Mouse (Mus musculus): Measurements from ENCODE around the gene Casr. TPM values are rescaled to one million over a fixed set of nuclear protein-coding genes. Genes with fewer than 3 reads are reported as not detected.

Casr gene
- polyA plus RNA-seq, 1 experiment from 2014 or later, result 0.09 TPM

DNA sequence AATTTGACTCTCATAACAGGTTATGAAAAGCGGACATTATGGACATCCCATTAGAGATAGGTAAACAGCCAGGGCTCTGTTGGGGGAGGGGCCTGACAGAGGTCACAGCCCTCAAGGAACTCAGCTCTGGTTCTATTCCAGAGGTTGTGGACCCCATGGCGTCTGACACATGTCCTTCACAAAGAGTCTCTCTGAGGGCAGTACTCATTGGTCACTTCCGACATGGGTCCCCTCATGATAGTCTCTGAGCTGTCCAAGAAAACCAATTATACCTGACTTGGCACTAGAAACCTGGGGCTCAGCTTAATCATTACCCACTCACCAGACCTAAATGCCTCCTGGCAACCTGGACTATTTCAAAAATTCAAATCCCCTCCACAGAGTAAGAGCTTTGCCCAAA is 18.9 kb downstream of the Casr start:
- H3K27ac ChIP-seq, result no peak overlapping the region
- H3K9ac ChIP-seq, result no peak overlapping the region
- no peak overlapping the region for H3K4me3 ChIP-seq (replicated peaks)
- no peak overlapping the region for H3K4me2 ChIP-seq
- 58% methylated on average over 3 of the region's 3 CpGs for WGBS
- H3K36me3 ChIP-seq, result no peaks in the 10 kb centered on the region
- no peaks in the 10 kb centered on the region for H3K9me3 ChIP-seq
- ATAC-seq (ENCODE audit: insufficient read depth, low FRiP score, low read depth), result no peak; the same call in 1 of the 2 replicates
- H3K4me1 ChIP-seq, result no peaks in the 10 kb centered on the region
- H3K27me3 ChIP-seq (replicated peaks), result no peaks in the 10 kb centered on the region

DNA sequence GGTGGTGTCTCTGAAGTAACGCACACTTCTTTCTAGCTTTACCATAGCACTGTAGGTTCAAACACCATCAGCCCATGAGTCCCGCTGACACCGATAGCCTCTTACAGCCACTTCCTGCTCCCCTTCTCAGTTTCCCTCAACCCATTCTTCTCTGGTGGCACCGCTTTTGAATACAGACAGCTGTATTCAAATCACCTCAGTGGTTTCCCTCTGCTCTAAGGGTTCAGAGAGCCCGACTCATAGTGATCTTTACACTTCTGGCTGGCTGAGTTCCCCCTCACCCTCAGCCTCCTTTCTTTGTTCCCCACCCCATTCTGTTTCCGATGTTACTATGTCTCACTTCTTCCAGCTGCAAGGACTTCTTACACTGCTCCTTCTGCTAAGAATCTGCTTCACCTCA is 21.1 kb downstream of the Casr start:
- H3K9me3 ChIP-seq, result no peaks in the 10 kb centered on the region

DNA sequence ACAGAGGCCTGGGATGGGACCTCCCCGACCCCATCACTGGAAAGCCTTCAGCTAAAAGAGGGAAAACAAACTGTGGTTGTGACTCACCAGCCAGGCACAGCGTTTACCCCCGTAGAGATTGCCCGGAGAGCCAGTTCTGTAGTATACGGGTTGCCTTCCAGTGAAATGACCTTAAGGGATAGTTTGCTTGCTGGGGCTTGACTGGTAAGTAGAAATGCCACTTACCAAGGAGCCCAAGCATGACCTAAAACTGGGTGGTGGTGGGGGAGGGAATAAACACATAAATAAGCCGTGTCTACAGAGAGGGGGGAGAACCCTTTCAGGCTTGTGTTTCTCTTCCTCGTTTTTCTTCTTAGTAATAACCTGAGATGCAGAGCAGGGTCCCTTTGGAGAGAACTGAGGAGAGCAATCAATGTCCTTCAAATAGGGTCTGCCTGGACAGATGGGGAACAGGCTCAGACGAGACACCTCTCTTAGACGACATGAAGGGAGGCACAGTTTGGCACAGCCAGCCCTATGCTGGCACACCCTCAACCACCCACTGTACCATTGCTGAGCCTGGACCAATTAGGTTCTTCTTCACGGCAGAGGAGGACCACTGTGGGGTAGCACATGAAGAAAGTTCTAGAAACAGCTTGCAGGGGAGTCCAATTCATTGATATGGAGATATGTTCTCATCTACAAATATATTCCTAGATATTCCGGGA is 28.8 kb downstream of the Casr start:
- Histone ChIP-seq H3K4me3 (replicated peaks) (no peak overlapping the region), H3K27ac (no peak overlapping the region), H3K4me1 (no peaks in the 10 kb centered on the region), H3K9me3 (no peaks in the 10 kb centered on the region), H3K9ac (no peak overlapping the region), H3K36me3 (no peaks in the 10 kb centered on the region), H3K4me2 (no peak overlapping the region), H3K27me3 (replicated peaks) (no peaks in the 10 kb centered on the region)
- 66% methylated on average over 11 of the region's 11 CpGs for WGBS
- ATAC-seq (ENCODE audit: insufficient read depth, low FRiP score, low read depth), result no peak

More for the DNA sequence above, 21.1 kb downstream of the Casr start:
- no peaks in the 10 kb centered on the region for H3K4me1 ChIP-seq
- ATAC-seq (ENCODE audit: insufficient read depth, low FRiP score, low read depth), result no peak
- H3K27ac ChIP-seq, result no peak overlapping the region
- H3K4me2 ChIP-seq, result no peak overlapping the region
- H3K27me3 ChIP-seq (replicated peaks), result no peaks in the 10 kb centered on the region
- H3K9ac ChIP-seq, result no peak overlapping the region
- 69% methylated on average over 6 of the region's 6 CpGs for WGBS
- H3K36me3 ChIP-seq, result no peaks in the 10 kb centered on the region
- H3K4me3 ChIP-seq (replicated peaks), result no peak overlapping the region

DNA sequence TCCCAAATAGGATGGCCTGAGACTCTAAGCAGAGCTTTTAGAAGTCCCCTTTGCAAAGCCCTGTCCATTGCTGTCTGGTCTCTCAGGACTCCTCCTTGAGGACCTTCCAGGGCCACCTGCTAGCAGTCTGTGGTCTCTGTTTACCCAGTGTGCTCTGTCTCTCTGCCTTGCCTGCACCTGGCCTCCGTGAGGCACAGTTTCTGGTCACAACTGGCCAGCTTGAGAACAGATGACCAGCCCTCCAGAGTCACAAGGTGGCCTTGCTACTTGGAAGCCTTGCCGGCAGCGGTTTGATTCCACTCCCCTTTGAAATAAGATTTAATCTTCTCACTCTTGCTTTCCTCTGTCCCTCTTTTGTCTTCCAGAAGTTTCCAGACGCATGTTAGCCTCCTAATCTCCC is 29.9 kb downstream of the Casr start:
- H3K4me2 ChIP-seq, result no peak overlapping the region
- WGBS, result 42% methylated on average over 4 of the region's 4 CpGs
- no peak overlapping the region for H3K27ac ChIP-seq
- no peak overlapping the region for H3K9ac ChIP-seq
- H3K36me3 ChIP-seq, result no peaks in the 10 kb centered on the region
- no peaks in the 10 kb centered on the region for H3K4me1 ChIP-seq
- H3K4me3 ChIP-seq (replicated peaks), result no peak overlapping the region
- no peaks in the 10 kb centered on the region for H3K27me3 ChIP-seq (replicated peaks)
- no peak for ATAC-seq (ENCODE audit: insufficient read depth, low FRiP score, low read depth)
- no peaks in the 10 kb centered on the region for H3K9me3 ChIP-seq

DNA sequence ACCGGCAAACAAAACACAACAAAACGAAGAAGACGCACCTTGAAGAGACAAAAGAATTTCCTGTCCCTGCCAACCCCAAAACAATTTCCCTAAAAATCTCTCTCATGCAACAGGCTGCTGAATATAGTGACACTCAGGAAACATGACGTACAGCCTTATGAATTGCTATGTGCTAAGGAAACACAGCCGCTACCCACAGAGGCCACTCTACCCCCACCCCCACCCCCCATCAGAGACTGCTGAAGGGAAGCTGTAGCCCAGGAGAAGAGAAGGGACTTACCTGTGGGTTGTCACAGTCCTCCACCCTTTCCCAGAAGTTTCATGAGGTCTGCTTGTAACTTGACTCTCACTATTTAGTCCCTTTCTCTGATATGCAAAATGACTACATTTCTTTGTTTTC is 30.3 kb downstream of the Casr start:
- Histone ChIP-seq H3K27ac (no peak overlapping the region), H3K27me3 (replicated peaks) (no peaks in the 10 kb centered on the region), H3K4me2 (no peak overlapping the region), H3K36me3 (no peaks in the 10 kb centered on the region), H3K4me1 (no peaks in the 10 kb centered on the region), H3K4me3 (replicated peaks) (no peak overlapping the region), H3K9me3 (no peaks in the 10 kb centered on the region), H3K9ac (no peak overlapping the region)
- 69% methylated on average over 5 of the region's 5 CpGs for WGBS
- no peak for ATAC-seq (ENCODE audit: insufficient read depth, low FRiP score, low read depth)

DNA sequence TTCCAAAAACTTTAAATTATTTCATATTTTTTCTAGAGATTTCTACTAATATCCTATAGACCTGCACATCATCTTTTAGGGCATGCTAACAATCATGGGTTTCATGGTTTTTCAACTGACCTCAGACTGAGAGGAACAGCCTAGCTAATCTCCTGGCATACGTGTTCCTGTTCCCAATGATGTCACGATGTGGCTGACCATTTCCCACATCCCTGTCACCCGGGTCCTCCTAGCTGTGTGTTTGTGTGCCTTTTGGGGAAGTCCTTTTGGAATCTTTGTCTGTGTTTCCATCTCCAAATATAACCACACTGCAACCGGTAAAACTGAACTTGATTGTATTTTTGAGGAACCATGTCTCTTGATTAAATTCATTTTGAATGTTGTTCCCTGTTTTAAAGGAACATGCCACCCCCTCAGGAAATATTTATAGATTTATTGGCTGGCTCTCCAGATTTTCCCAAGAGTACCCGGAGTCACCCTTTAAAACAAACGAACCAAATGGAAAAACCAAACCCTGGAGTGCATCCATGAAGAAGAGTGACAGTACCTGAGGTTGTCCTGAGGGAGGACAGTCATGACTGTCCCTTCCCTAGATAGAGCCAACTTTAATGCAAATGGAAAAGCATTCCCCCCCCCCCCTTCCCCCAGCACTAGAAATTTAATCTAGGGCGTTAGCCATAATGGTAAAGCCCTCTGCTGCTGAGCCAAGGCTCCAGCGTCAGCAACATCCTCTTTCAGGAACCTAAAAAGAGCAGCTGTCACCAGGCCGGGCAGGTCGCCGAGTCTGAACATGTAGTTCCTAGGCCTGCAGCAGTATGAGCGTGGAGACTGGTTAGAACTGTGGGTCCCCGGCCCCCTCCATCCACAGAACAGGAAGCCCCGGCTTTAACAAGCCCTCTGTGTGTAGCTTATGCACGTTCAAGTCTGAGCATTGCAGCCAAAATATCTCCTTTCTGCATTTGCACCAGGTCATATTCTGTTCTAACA is 31.1 kb downstream of the Casr start:
- WGBS, result 60% methylated on average over 15 of the region's 15 CpGs
- H3K27me3 ChIP-seq (replicated peaks), result no peaks in the 10 kb centered on the region
- no peak for ATAC-seq (ENCODE audit: insufficient read depth, low FRiP score, low read depth)

DNA sequence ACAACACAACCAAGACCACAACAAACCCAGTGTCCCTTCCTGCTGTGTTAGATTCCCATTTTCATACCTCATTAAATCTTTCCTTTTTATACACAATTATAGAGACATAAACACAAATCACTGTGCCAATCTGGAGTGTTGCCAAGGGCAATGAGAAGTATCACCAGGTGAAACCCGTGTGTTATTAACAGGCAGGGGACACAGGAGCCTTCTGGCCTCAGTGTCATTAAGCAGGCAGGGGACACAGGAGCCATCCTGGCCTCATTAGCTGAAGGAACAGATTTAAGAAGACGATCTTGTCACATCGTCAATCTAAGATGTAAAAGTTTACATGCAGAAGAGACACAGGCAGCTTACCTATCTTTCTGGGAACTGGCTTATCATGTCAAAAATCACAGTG is 33.1 kb downstream of the Casr start:
- Histone ChIP-seq H3K27ac (no peak overlapping the region), H3K9ac (no peak overlapping the region), H3K4me3 (replicated peaks) (no peak overlapping the region), H3K4me1 (no peaks in the 10 kb centered on the region), H3K36me3 (no peaks in the 10 kb centered on the region), H3K9me3 (no peaks in the 10 kb centered on the region), H3K27me3 (replicated peaks) (no peaks in the 10 kb centered on the region), H3K4me2 (no peak overlapping the region)
- no peak for ATAC-seq (ENCODE audit: insufficient read depth, low FRiP score, low read depth)
- WGBS, result 77% methylated on average over 3 of the region's 3 CpGs

More for the DNA sequence above, 31.1 kb downstream of the Casr start:
- no peaks in the 10 kb centered on the region for H3K4me1 ChIP-seq
- H3K9ac ChIP-seq, result no peak overlapping the region
- no peak overlapping the region for H3K4me3 ChIP-seq (replicated peaks)
- H3K27ac ChIP-seq, result no peak overlapping the region
- no peak overlapping the region for H3K4me2 ChIP-seq
- H3K36me3 ChIP-seq, result no peaks in the 10 kb centered on the region
- no peaks in the 10 kb centered on the region for H3K9me3 ChIP-seq

DNA sequence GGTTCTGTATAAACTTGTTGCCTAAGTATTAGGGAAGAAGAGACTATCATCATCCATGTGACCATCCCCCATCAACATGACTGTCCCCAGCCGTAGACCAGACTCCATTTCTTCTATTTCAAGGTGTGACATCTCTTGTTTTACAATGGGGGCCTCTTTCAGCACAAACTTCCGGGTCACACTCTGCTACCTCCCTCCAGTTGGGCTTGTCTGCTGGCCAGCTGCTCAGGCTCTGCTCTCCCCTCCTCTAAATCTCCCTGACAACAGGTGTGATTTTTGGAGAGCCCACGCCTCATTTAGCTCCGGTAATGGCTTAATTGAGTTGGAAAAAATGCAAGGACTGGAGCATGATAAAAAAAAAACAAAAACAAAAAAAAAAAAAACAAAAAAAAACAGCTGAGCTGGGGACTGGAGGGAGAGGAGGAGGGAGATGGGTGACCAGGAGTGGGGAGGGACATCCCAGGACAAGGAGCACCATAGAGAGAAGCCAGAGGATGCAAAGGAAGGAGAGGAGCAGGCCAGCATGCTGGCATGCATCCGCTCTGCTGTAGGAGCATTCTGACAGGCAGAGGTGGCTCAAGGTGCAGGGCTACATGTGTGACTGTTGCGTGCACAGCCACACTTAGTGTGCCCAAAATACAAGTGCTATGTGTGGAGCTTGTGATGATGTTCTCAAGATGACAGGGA is 35.2 kb downstream of the Casr start:
- 58% methylated on average over 6 of the region's 6 CpGs for whole genome bisulfite sequencing
- H3K27ac ChIP-seq, result no peak overlapping the region
- H3K4me3 ChIP-seq (replicated peaks), result no peak overlapping the region
- no peak for ATAC-seq (ENCODE audit: insufficient read depth, low FRiP score, low read depth)
- H3K9me3 ChIP-seq, result no peaks in the 10 kb centered on the region
- no peaks in the 10 kb centered on the region for H3K36me3 ChIP-seq
- H3K4me2 ChIP-seq, result no peak overlapping the region
- H3K9ac ChIP-seq, result no peak overlapping the region
- no peaks in the 10 kb centered on the region for H3K27me3 ChIP-seq (replicated peaks)
- no peaks in the 10 kb centered on the region for H3K4me1 ChIP-seq

DNA sequence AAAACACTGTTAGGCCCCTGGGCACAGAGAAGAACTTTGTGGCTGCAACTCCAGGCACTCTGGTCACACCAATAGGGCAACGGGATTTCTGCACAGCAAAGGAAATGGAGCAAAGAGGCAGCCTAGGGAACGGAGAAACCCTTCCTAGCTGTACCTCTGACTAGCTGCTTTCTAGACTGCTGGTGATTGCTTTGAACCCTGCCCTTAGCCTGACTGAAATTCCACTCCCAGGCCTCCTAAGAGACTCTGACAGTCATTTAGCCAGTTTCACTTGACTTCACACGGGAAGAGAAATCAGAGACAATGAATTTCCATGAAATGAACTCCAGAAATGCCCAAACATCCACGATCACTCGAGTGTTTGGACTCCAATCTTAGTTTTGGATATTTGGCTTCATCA is 38.8 kb downstream of the Casr start:
- H3K27ac ChIP-seq, result no peak overlapping the region
- 77% methylated on average over 5 of the region's 5 CpGs for WGBS

DNA sequence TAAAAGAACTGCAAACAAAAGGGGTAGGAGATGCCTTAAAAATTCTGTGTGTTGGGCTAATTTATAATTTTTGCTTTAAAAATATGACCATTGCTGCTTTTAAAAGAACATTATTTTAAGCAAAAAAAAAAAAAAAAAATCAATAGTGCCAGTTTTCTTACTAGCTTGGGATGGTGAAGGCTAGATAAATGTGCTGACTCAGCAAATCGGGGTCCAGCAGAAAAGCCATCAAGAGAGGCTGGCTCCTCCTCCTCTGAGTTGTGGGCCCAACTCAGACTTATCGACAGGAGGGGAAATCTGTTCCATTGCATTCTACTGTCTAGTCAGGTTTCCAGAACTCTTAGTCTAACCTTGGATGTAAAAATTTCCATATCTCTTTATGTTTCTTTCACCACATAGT is 45.6 kb downstream of the Casr start:
- no peak overlapping the region for H3K27ac ChIP-seq
- WGBS, result 76% methylated on average over 2 of the region's 2 CpGs

More for the DNA sequence above, 38.8 kb downstream of the Casr start:
- H3K4me3 ChIP-seq (replicated peaks), result no peak overlapping the region
- no peaks in the 10 kb centered on the region for H3K27me3 ChIP-seq (replicated peaks)
- ATAC-seq (ENCODE audit: insufficient read depth, low FRiP score, low read depth), result no peak
- H3K4me2 ChIP-seq, result no peak overlapping the region
- no peaks in the 10 kb centered on the region for H3K9me3 ChIP-seq
- no peaks in the 10 kb centered on the region for H3K4me1 ChIP-seq
- H3K9ac ChIP-seq, result no peak overlapping the region
- no peaks in the 10 kb centered on the region for H3K36me3 ChIP-seq

DNA sequence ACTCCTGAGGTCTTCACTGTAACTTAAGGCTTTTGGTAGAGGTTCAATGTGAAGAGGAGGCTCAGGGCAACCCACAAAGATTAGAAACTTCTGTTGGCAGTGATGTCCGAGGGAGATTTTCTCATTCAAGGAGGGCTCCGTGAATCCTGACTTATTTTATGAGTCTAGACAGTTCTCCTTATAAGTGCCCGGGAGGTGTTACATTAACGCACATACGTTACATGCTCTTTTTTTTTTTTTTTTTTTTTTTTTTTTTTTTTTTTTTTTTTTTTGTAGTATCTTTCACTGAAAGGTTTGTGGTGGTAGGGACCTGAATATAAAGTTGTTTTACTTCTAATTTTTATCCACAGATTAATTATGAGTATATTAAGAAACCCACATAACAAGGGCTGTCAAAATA is 54.6 kb downstream of the Casr start:
- H3K27me3 ChIP-seq (replicated peaks), result no peaks in the 10 kb centered on the region
- WGBS, result 84% methylated on average over 5 of the region's 5 CpGs

More for the DNA sequence above, 45.6 kb downstream of the Casr start:
- H3K36me3 ChIP-seq, result no peaks in the 10 kb centered on the region
- H3K4me3 ChIP-seq (replicated peaks), result no peak overlapping the region
- ATAC-seq (ENCODE audit: insufficient read depth, low FRiP score, low read depth), result no peak
- H3K9ac ChIP-seq, result no peak overlapping the region
- no peaks in the 10 kb centered on the region for H3K4me1 ChIP-seq
- no peak overlapping the region for H3K4me2 ChIP-seq
- H3K27me3 ChIP-seq (replicated peaks), result no peaks in the 10 kb centered on the region
- H3K9me3 ChIP-seq, result no peaks in the 10 kb centered on the region

DNA sequence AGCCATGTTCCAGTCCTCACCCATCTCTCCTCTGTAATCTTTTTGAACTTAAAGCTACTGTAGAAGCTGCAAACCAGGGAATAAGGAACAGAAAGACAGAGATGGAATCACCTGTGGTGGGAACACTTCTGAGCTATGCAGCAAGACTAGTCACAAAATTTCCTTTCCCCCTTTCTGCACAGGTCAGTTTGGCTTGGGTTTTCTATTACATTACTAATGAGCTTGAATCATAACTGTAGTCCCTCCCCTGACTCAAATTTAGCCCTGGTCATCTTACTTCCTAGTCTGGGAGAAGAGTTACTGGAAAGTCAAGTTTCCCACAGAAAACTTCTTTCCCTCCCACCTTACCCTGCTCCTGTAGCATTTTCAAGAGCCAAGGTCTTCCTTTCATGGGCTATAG is 55.1 kb downstream of the Casr start:
- Histone ChIP-seq H3K4me3 (replicated peaks) (no peak overlapping the region), H3K36me3 (no peaks in the 10 kb centered on the region), H3K9me3 (no peaks in the 10 kb centered on the region), H3K27me3 (replicated peaks) (no peaks in the 10 kb centered on the region), H3K4me2 (no peak overlapping the region), H3K9ac (no peak overlapping the region), H3K4me1 (no peaks in the 10 kb centered on the region), H3K27ac (no peak overlapping the region)
- ATAC-seq (ENCODE audit: insufficient read depth, low FRiP score, low read depth), result no peak

More for the DNA sequence above, 54.6 kb downstream of the Casr start:
- H3K9ac ChIP-seq, result no peak overlapping the region
- H3K4me1 ChIP-seq, result no peaks in the 10 kb centered on the region
- H3K9me3 ChIP-seq, result no peaks in the 10 kb centered on the region
- H3K36me3 ChIP-seq, result no peaks in the 10 kb centered on the region
- ATAC-seq (ENCODE audit: insufficient read depth, low FRiP score, low read depth), result no peak
- H3K4me3 ChIP-seq (replicated peaks), result no peak overlapping the region
- H3K4me2 ChIP-seq, result no peak overlapping the region
- no peak overlapping the region for H3K27ac ChIP-seq
